Mouse (Mus musculus): ENCODE results near the gene Mvb12a. TPM values are rescaled to one million over a fixed set of nuclear protein-coding genes. Genes with fewer than 3 reads are reported as not detected.

Mvb12a gene
- total and polyA plus RNA-seq, 3 experiments, result 27.0 to 51.6 (median 29.7) TPM

DNA sequence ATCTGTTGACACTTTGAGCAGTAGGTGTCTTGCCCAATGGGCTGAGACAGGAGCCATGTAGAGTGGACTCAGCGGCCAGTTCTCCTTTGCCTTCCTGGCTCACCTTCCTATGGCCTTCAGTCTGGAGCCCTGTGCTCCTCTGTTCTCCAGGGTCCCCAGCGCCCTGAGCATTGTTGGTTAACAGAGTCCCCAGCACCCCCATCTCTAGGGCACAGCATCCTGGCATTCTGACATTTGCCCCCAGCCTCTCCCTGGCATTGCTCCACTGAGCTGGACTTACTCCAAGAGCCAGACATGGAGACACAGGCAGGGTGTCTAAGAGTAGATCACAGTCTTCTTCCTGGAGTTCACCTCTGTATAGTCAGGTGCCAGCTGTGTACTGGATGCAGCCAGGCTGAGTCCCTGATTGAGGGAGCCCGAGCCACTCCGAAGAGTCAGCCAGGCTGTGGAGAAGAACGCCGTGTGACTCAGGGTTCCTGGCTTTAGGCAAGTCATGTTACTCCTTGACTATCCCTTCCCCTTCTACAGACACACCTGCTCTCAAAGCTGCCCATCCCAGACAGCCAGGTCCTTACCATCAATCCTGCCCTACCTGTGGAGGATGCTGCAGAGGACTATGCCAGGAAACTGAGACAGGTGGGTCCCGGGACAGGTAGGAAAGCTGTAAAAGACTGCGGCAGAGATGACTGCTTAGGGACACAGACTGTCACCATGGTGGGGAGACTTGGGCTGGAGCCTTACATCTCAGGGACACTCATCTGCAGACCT, 51.0 kb downstream of the Mvb12a start:
- DNase-seq, result no peak
- no peaks in the 10 kb centered on the region for H3K27me3 ChIP-seq (ENCODE audit: control insufficient read depth, insufficient read depth, low read length)
- no peak overlapping the region for H3K4me3 ChIP-seq
- H3K9ac ChIP-seq (ENCODE audit: low read depth, low read length), result no peak overlapping the region
- no peaks in the 10 kb centered on the region for H3K79me2 ChIP-seq (replicated peaks; ENCODE audit: control insufficient read depth, insufficient read depth, low read length)
- 87% methylated on average over 8 of the region's 8 CpGs for WGBS
- intact Hi-C loops (cut with DNase I), result loop anchor here (2.0 to 5.0 kb wide), 4 partner anchors 17 to 151 kb away; partner anchors contain the start of genes Abhd8, Colgalt1 and Mrpl34
- no peak for TF ChIP-seq CTCF (IDR thresholded peaks at IDR 0.05)
- no peak for TF ChIP-seq EP300 (IDR thresholded peaks at IDR 0.05; ENCODE audit: insufficient read depth, low read depth, low read length)
- no peak for TF ChIP-seq POLR2A (IDR thresholded peaks at IDR 0.05; ENCODE audit: insufficient read depth, low read depth, low read length)
- H3K36me3 ChIP-seq (ENCODE audit: control insufficient read depth, insufficient read depth, low read length), result no peaks in the 10 kb centered on the region
- H3K4me1 ChIP-seq (ENCODE audit: control insufficient read depth, insufficient read depth, low read length), result peaks cover 10% of the 10 kb centered on the region
- no peak overlapping the region for H3K27ac ChIP-seq

DNA sequence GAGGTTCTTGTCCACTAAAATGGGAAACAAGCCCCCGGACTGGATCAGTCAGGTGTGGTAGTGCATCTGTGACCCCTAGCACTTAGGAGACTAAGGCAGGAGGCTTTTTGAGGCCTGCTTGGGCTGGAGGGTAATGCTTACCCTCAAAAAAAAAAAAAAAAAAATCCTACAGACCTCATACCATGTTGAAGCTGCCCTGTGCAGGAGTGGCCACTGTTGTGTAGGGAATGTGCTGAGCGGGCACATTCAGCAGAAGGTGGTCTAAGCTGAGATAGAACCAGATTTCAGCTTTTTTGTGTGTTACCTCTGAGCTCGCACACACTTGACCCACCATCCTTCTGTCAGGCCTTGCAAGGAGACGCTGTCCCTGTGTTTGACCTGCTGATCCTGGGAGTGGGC, 51.6 kb downstream of the Mvb12a start:
- H3K79me2 ChIP-seq (replicated peaks; ENCODE audit: control insufficient read depth, insufficient read depth, low read length), result no peaks in the 10 kb centered on the region
- H3K9ac ChIP-seq (ENCODE audit: low read depth, low read length), result no peak overlapping the region
- no peaks in the 10 kb centered on the region for H3K36me3 ChIP-seq (ENCODE audit: control insufficient read depth, insufficient read depth, low read length)
- no peak for DNase-seq
- TF ChIP-seq POLR2A (IDR thresholded peaks at IDR 0.05; ENCODE audit: insufficient read depth, low read depth, low read length) (no peak), CTCF (IDR thresholded peaks at IDR 0.05) (no peak), EP300 (IDR thresholded peaks at IDR 0.05; ENCODE audit: insufficient read depth, low read depth, low read length) (no peak)
- 96% methylated on average over 4 of the region's 4 CpGs for WGBS
- no peak overlapping the region for H3K4me3 ChIP-seq
- no peaks in the 10 kb centered on the region for H3K27me3 ChIP-seq (ENCODE audit: control insufficient read depth, insufficient read depth, low read length)
- intact Hi-C loops (cut with DNase I), result loop anchor here (2.0 to 5.0 kb wide), 3 partner anchors 97 to 152 kb away; partner anchors contain the start of genes Abhd8 and Mrpl34
- peaks cover 10% of the 10 kb centered on the region for H3K4me1 ChIP-seq (ENCODE audit: control insufficient read depth, insufficient read depth, low read length)
- H3K27ac ChIP-seq, result no peak overlapping the region

DNA sequence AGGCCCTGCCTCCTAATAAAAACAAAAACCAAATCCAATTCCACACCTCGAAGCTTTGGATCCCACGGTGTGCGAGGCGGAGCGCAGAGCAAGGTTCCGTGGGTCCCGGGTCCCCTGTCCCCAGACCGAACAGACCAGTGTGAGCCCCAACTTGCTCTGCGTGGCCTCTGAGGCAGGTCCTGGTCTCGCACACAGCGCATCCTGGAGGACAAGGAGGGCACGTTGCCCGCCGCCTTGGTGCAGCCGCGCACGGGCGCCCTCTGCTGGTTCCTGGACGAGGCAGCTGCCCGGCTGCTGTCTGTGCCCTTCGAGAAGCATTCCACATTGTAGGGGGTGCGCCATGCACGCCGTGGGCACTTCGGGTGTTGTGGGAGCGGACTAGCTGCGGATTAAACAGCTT, 53.1 kb downstream of the Mvb12a start:
- H3K4me3 ChIP-seq, result no peak overlapping the region
- no peaks in the 10 kb centered on the region for H3K79me2 ChIP-seq (replicated peaks; ENCODE audit: control insufficient read depth, insufficient read depth, low read length)
- H3K27me3 ChIP-seq (ENCODE audit: control insufficient read depth, insufficient read depth, low read length), result no peaks in the 10 kb centered on the region
- H3K9ac ChIP-seq (ENCODE audit: low read depth, low read length), result no peak overlapping the region
- TF ChIP-seq EP300 (IDR thresholded peaks at IDR 0.05; ENCODE audit: insufficient read depth, low read depth, low read length) (0 out of 2 replicates have a peak, but pooled peaks have one; percentile 27), CTCF (IDR thresholded peaks at IDR 0.05) (0 out of 2 replicates have a peak, but pooled peaks have one; percentile 100), POLR2A (IDR thresholded peaks at IDR 0.05; ENCODE audit: insufficient read depth, low read depth, low read length) (no peak)
- intact Hi-C loops (cut with DNase I), result loop anchor here (1.0 to 2.0 kb wide), 3 partner anchors 35 to 153 kb away; no protein-coding TSS in a partner anchor
- peaks cover 10% of the 10 kb centered on the region for H3K4me1 ChIP-seq (ENCODE audit: control insufficient read depth, insufficient read depth, low read length)
- H3K36me3 ChIP-seq (ENCODE audit: control insufficient read depth, insufficient read depth, low read length), result no peaks in the 10 kb centered on the region
- WGBS, result 10% methylated on average over 27 of the region's 27 CpGs
- H3K27ac ChIP-seq, result no peak overlapping the region
- peak; percentile 88 to 93 for DNase-seq

DNA sequence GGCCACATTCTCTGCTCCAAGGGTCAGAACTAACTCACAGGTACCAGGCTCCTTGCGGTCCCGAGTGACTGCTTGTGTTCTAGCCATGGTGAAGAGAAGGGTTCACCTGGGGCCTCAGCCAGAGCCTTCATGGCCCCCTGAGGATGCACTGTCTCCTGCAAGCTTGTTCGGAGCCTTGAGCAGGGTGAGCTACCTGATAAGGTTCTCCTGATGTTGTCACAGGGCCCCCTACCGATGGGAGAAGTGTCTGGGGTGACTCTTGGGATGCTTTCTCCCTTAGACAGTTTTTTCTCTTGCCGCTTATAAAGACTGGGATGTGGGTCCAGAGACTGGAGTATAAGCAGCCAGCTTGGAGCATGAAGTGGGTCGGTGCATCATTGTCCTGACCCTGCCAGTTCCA, 53.7 kb downstream of the Mvb12a start:
- no peaks in the 10 kb centered on the region for H3K79me2 ChIP-seq (replicated peaks; ENCODE audit: control insufficient read depth, insufficient read depth, low read length)
- no peak overlapping the region for H3K9ac ChIP-seq (ENCODE audit: low read depth, low read length)
- H3K27ac ChIP-seq, result no peak overlapping the region
- no peak for DNase-seq
- TF ChIP-seq POLR2A (IDR thresholded peaks at IDR 0.05; ENCODE audit: insufficient read depth, low read depth, low read length) (no peak), EP300 (IDR thresholded peaks at IDR 0.05; ENCODE audit: insufficient read depth, low read depth, low read length) (no peak), CTCF (IDR thresholded peaks at IDR 0.05) (no peak)
- H3K27me3 ChIP-seq (ENCODE audit: control insufficient read depth, insufficient read depth, low read length), result no peaks in the 10 kb centered on the region
- peaks cover 10% of the 10 kb centered on the region for H3K4me1 ChIP-seq (ENCODE audit: control insufficient read depth, insufficient read depth, low read length)
- H3K4me3 ChIP-seq, result no peak overlapping the region
- no peaks in the 10 kb centered on the region for H3K36me3 ChIP-seq (ENCODE audit: control insufficient read depth, insufficient read depth, low read length)
- WGBS, result 56% methylated on average over 6 of the region's 6 CpGs
- intact Hi-C loops (cut with DNase I), result loop anchor here (1.0 kb wide), 2 partner anchors 35 to 64 kb away; no protein-coding TSS in a partner anchor

- H3K79me2 ChIP-seq (replicated peaks; ENCODE audit: control insufficient read depth, insufficient read depth, low read length), result no peaks in the 10 kb centered on the region
- peak in 1 of 2 experiments; percentile 41 for DNase-seq
- H3K27me3 ChIP-seq (ENCODE audit: control insufficient read depth, insufficient read depth, low read length), result no peaks in the 10 kb centered on the region
- no peak overlapping the region for H3K9ac ChIP-seq (ENCODE audit: low read depth, low read length)
- 72% methylated on average over 4 of the region's 4 CpGs for WGBS
- no peak for TF ChIP-seq CTCF (IDR thresholded peaks at IDR 0.05)
- no peak for TF ChIP-seq EP300 (IDR thresholded peaks at IDR 0.05; ENCODE audit: insufficient read depth, low read depth, low read length)
- no peak for TF ChIP-seq POLR2A (IDR thresholded peaks at IDR 0.05; ENCODE audit: insufficient read depth, low read depth, low read length)
- peaks cover 10% of the 10 kb centered on the region for H3K4me1 ChIP-seq (ENCODE audit: control insufficient read depth, insufficient read depth, low read length)
- H3K4me3 ChIP-seq, result no peak overlapping the region
- no peaks in the 10 kb centered on the region for H3K36me3 ChIP-seq (ENCODE audit: control insufficient read depth, insufficient read depth, low read length)
- intact Hi-C loops (cut with DNase I), result loop anchor here (1.0 kb wide), 2 partner anchors 35 to 64 kb away; no protein-coding TSS in a partner anchor
- no peak overlapping the region for H3K27ac ChIP-seq
Observed at GRCm38 (mm10) chr8:71596798-71597197, 54.1 kb downstream of the Mvb12a start.

GRCm38 (mm10) chr8:71597451-71597850, 54.7 kb downstream of the Mvb12a start, which contains the start of gene Fam129c:
TSS of gene Fam129c (plus strand) at chr8:71597648.
- Histone ChIP-seq H3K27ac (no peak within 1 kb of the TSS), H3K9ac (ENCODE audit: low read depth, low read length) (no peak within 1 kb of the TSS), H3K36me3 (ENCODE audit: control insufficient read depth, insufficient read depth, low read length) (no peaks in the 10 kb centered on the region), H3K79me2 (replicated peaks; ENCODE audit: control insufficient read depth, insufficient read depth, low read length) (no peaks in the 10 kb centered on the region), H3K4me3 (no peak within 1 kb of the TSS), H3K27me3 (ENCODE audit: control insufficient read depth, insufficient read depth, low read length) (no peaks in the 10 kb centered on the region), H3K4me1 (ENCODE audit: control insufficient read depth, insufficient read depth, low read length) (peaks cover 10% of the 10 kb centered on the region)
- no peak for DNase-seq
- TF ChIP-seq POLR2A (IDR thresholded peaks at IDR 0.05; ENCODE audit: insufficient read depth, low read depth, low read length) (no peak), EP300 (IDR thresholded peaks at IDR 0.05; ENCODE audit: insufficient read depth, low read depth, low read length) (no peak), CTCF (IDR thresholded peaks at IDR 0.05) (no peak)
- WGBS, result 85% methylated on average over 3 of the region's 3 CpGs
- intact Hi-C loops (cut with DNase I), result no loop called here

Other genes with a start within 250 kb of the Mvb12a start
- 100 to 1,000 TPM; 140 to 169 TPM for gene Use1, start 176.1 kb upstream of the Mvb12a start, total RNA-seq (2021)
- 112 and 120 TPM in 2 replicates for gene Use1, start 176.1 kb upstream of the Mvb12a start, polyA plus RNA-seq (2012; rRNA removed)
- 10 to 100 TPM; 12.4 to 15.2 TPM for gene Ocel1, start 171.6 kb upstream of the Mvb12a start, total RNA-seq (2021)
- gene Ocel1, start 171.6 kb upstream of the Mvb12a start, polyA plus RNA-seq (2012; rRNA removed), result 8.0 and 9.1 TPM in 2 replicates
- 10 to 100 TPM; 47.6 to 56.7 TPM for gene Nr2f6, start 161.0 kb upstream of the Mvb12a start, total RNA-seq (2021)
- 53.9 and 63.2 TPM in 2 replicates for gene Nr2f6, start 161.0 kb upstream of the Mvb12a start, polyA plus RNA-seq (2012; rRNA removed)
- 10 to 100 TPM; 22.9 to 23.9 TPM for gene Ushbp1, start 147.1 kb upstream of the Mvb12a start, total RNA-seq (2021)
- 71.7 and 72.2 TPM in 2 replicates for gene Ushbp1, start 147.1 kb upstream of the Mvb12a start, polyA plus RNA-seq (2012; rRNA removed)
- 10 to 100 TPM; 62.8 to 70.2 TPM for gene Babam1, start 146.1 kb upstream of the Mvb12a start, total RNA-seq (2021)
- gene Babam1, start 146.1 kb upstream of the Mvb12a start, polyA plus RNA-seq (2012; rRNA removed), result 88.7 and 91.3 TPM in 2 replicates
- not detected for gene Ankle1, start 136.9 kb upstream of the Mvb12a start, total RNA-seq (2021)
- gene Ankle1, start 136.9 kb upstream of the Mvb12a start, polyA plus RNA-seq (2012; rRNA removed), result 0.15 and 0.31 TPM in 2 replicates
- gene Abhd8, start 79.3 kb upstream of the Mvb12a start, total RNA-seq (2021), result 10 to 100 TPM; 25.8 to 26.5 TPM
- 30.4 and 38.3 TPM in 2 replicates for gene Abhd8, start 79.3 kb upstream of the Mvb12a start, polyA plus RNA-seq (2012; rRNA removed)
- gene Mrpl34, start 78.0 kb upstream of the Mvb12a start, total RNA-seq (2021), result 100 to 1,000 TPM; 120 to 128 TPM
- 81.7 and 153 TPM in 2 replicates for gene Mrpl34, start 78.0 kb upstream of the Mvb12a start, polyA plus RNA-seq (2012; rRNA removed)
- gene Dda1, start 73.7 kb upstream of the Mvb12a start, total RNA-seq (2021), result 10 to 100 TPM; 30.4 to 31.8 TPM
- gene Dda1, start 73.7 kb upstream of the Mvb12a start, polyA plus RNA-seq (2012; rRNA removed), result 51.8 and 51.9 TPM in 2 replicates
- gene Ano8, start 57.0 kb upstream of the Mvb12a start, total RNA-seq (2021), result 10 to 100 TPM; 15.6 to 16.3 TPM
- gene Ano8, start 57.0 kb upstream of the Mvb12a start, polyA plus RNA-seq (2012; rRNA removed), result 15.3 and 18.4 TPM in 2 replicates
- 10 to 100 TPM; 16.6 to 20.5 TPM for gene Gtpbp3, start 54.8 kb upstream of the Mvb12a start, total RNA-seq (2021)
- gene Gtpbp3, start 54.8 kb upstream of the Mvb12a start, polyA plus RNA-seq (2012; rRNA removed), result 18.4 and 19.8 TPM in 2 replicates
- 10 to 100 TPM; 22.1 to 28.3 TPM for gene Plvap, start 31.2 kb upstream of the Mvb12a start, total RNA-seq (2021)
- 37.2 and 42.9 TPM in 2 replicates for gene Plvap, start 31.2 kb upstream of the Mvb12a start, polyA plus RNA-seq (2012; rRNA removed)
- not detected for gene Ccdc194, start 17.2 kb upstream of the Mvb12a start, total RNA-seq (2021)
- gene Ccdc194, start 17.2 kb upstream of the Mvb12a start, polyA plus RNA-seq (2012; rRNA removed), result 0.10 and 0.23 TPM in 2 replicates
- gene Bst2, start 5.5 kb upstream of the Mvb12a start, total RNA-seq (2021), result 10 to 100 TPM; 17.4 to 18.1 TPM
- 69.8 and 85.9 TPM in 2 replicates for gene Bst2, start 5.5 kb upstream of the Mvb12a start, polyA plus RNA-seq (2012; rRNA removed)
- gene Tmem221, start 15.9 kb downstream of the Mvb12a start, total RNA-seq (2021), result under 1 TPM in 1 of 2 experiments, not detected in 1; 0.16 TPM
- 0.29 and 0.51 TPM in 2 replicates for gene Tmem221, start 15.9 kb downstream of the Mvb12a start, polyA plus RNA-seq (2012; rRNA removed)
- under 1 TPM; 0.14 to 0.18 TPM for gene Nxnl1, start 23.7 kb downstream of the Mvb12a start, total RNA-seq (2021)
- gene Nxnl1, start 23.7 kb downstream of the Mvb12a start, polyA plus RNA-seq (2012; rRNA removed), result 0.12 TPM in 1 of 2 replicates, not detected in the other
- gene Slc27a1, start 26.0 kb downstream of the Mvb12a start, total RNA-seq (2021), result 100 to 1,000 TPM; 159 to 191 TPM
- gene Slc27a1, start 26.0 kb downstream of the Mvb12a start, polyA plus RNA-seq (2012; rRNA removed), result 227 and 281 TPM in 2 replicates
- gene Pgls, start 49.3 kb downstream of the Mvb12a start, total RNA-seq (2021), result 10 to 100 TPM; 58.6 to 66.3 TPM
- gene Pgls, start 49.3 kb downstream of the Mvb12a start, polyA plus RNA-seq (2012; rRNA removed), result 53.2 and 80.4 TPM in 2 replicates
- gene Fam129c, start 54.7 kb downstream of the Mvb12a start, total RNA-seq (2021), result under 1 TPM; 0.78 to 0.82 TPM
- 1.7 and 2.4 TPM in 2 replicates for gene Fam129c, start 54.7 kb downstream of the Mvb12a start, polyA plus RNA-seq (2012; rRNA removed)
- 10 to 100 TPM; 39.3 to 39.6 TPM for gene Colgalt1, start 68.1 kb downstream of the Mvb12a start, total RNA-seq (2021)
- gene Colgalt1, start 68.1 kb downstream of the Mvb12a start, polyA plus RNA-seq (2012; rRNA removed), result 55.8 and 76.6 TPM in 2 replicates
- gene Unc13a, start 128.8 kb downstream of the Mvb12a start, total RNA-seq (2021), result under 1 TPM; 0.61 to 0.86 TPM
- 1.4 and 1.8 TPM in 2 replicates for gene Unc13a, start 128.8 kb downstream of the Mvb12a start, polyA plus RNA-seq (2012; rRNA removed)
- 1 to 10 TPM; 8.1 to 8.6 TPM for gene Jak3, start 133.4 kb downstream of the Mvb12a start, total RNA-seq (2021)
- 23.3 and 24.0 TPM in 2 replicates for gene Jak3, start 133.4 kb downstream of the Mvb12a start, polyA plus RNA-seq (2012; rRNA removed)
- gene Insl3, start 146.3 kb downstream of the Mvb12a start, total RNA-seq (2021), result 1 to 10 TPM; 4.0 to 4.1 TPM
- gene Insl3, start 146.3 kb downstream of the Mvb12a start, polyA plus RNA-seq (2012; rRNA removed), result 16.3 and 19.3 TPM in 2 replicates
- 1 to 10 TPM; 6.1 to 6.4 TPM for gene B3gnt3, start 158.9 kb downstream of the Mvb12a start, total RNA-seq (2021)
- 5.4 and 8.6 TPM in 2 replicates for gene B3gnt3, start 158.9 kb downstream of the Mvb12a start, polyA plus RNA-seq (2012; rRNA removed)
- gene Fcho1, start 182.8 kb downstream of the Mvb12a start, total RNA-seq (2021), result under 1 TPM; 0.23 to 0.64 TPM
- 2.7 and 4.5 TPM in 2 replicates for gene Fcho1, start 182.8 kb downstream of the Mvb12a start, polyA plus RNA-seq (2012; rRNA removed)

Data from heart, adult 2 months (tissue).